Mouse (Mus musculus): ENCODE measurements around the gene Itga7. TPM values are rescaled to one million over a fixed set of nuclear protein-coding genes. Genes with fewer than 3 reads are reported as not detected.

The Itga7 gene
- polyA plus RNA-seq (2016; fragmentation: Nextera tagmentation; extraction: Ambion mirVana): 0.15 and 0.36 TPM in 2 replicates

- DNase-seq (ENCODE audit: extremely low spot score, low spot score): peak; percentile 71
- no peaks in the 10 kb centered on the region for H3K9me3 ChIP-seq
- peaks cover 90% of the 10 kb centered on the region for H3K27me3 ChIP-seq (ENCODE audit: poor library complexity, severe bottlenecking)
- H3K4me1 ChIP-seq: peaks cover 15% of the 10 kb centered on the region
- H3K27ac ChIP-seq: no peak within 1 kb of the TSS
- 0% methylated on average over 26 of the region's 26 CpGs for WGBS
- H3K4me3 ChIP-seq: peak within 1 kb of the TSS; percentile 56
- H3K36me3 ChIP-seq (replicated peaks): no peaks in the 10 kb centered on the region
Measured at GRCm38 (mm10) chr10:128933574-128933973, at the start of gene Itga7. TSS of gene Itga7 (plus strand) at chr10:128933818.

DNA sequence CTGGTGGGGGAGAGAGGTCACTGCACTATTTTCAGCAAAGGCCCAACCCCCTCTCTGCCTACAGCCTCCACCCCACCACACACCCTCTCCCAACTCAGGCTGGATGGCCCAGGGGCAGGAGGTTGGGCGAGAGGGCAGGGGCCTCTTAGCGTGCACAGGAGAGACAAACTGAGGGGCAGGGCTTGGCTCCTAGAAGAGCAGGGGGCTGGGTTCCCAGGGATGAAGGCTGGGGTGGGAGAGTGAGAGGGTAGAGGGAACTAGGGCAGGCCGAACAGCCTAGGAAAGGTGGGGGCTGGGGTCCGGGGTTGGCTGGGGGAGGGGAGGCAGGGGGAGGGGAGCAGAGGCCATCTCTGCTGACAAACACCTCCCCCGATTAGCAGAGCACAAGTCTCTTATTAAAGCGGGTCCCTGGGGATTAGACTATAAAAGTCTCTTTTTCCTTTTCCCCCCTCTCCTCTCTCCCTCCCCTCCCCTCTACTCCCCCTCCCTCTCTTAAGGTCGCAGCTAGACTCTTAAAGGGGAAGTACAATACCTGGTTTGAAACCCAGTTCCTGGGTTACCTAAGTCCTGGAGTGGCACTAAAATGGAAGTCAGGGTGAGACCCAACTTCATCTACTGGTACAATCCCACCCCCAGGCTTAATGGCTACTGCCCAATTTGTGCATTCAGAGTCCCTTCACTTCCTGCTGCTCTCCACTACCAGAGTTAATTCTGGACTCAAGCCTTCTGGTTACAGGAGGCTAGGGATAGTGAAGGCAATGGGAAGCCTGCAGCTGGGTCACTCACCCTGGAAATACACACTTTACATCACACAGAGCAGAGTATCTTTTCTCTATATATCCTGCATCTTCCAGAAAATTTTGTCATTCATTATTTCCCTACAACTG, 44.4 kb upstream of the Itga7 start:
- Histone ChIP-seq H3K4me3 (peak overlapping the region; percentile 89), H3K27me3 (ENCODE audit: poor library complexity, severe bottlenecking) (peaks cover 19% of the 10 kb centered on the region), H3K36me3 (replicated peaks) (peaks cover 40% of the 10 kb centered on the region), H3K27ac (peak overlapping the region; percentile 93), H3K4me1 (peaks cover 54% of the 10 kb centered on the region), H3K9me3 (no peaks in the 10 kb centered on the region)
- 0% methylated on average over 7 of the region's 7 CpGs for WGBS
- peak; percentile 84 for DNase-seq (ENCODE audit: extremely low spot score, low spot score)

GRCm38 (mm10) chr10:128889846-128890245, 43.8 kb upstream of the Itga7 start:
- 6% methylated on average over 1 of the region's 2 CpGs for WGBS
- no peaks in the 10 kb centered on the region for H3K9me3 ChIP-seq
- peak overlapping the region; percentile 93 for H3K27ac ChIP-seq
- no peak for DNase-seq (ENCODE audit: extremely low spot score, low spot score)
- peaks cover 26% of the 10 kb centered on the region for H3K27me3 ChIP-seq (ENCODE audit: poor library complexity, severe bottlenecking)
- peaks cover 33% of the 10 kb centered on the region for H3K36me3 ChIP-seq (replicated peaks)
- H3K4me1 ChIP-seq: peaks cover 54% of the 10 kb centered on the region
- peak overlapping the region; percentile 89 for H3K4me3 ChIP-seq

GRCm38 (mm10) chr10:128890383-128891295, 43.0 kb upstream of the Itga7 start:
- H3K36me3 ChIP-seq (replicated peaks): peaks cover 25% of the 10 kb centered on the region
- WGBS: under 1% methylated on average over 40 of the region's 40 CpGs
- H3K9me3 ChIP-seq: no peaks in the 10 kb centered on the region
- H3K27me3 ChIP-seq (ENCODE audit: poor library complexity, severe bottlenecking): peaks cover 28% of the 10 kb centered on the region
- peaks cover 55% of the 10 kb centered on the region for H3K4me1 ChIP-seq
- peak overlapping the region; percentile 93 for H3K27ac ChIP-seq
- peak; percentile 40 for DNase-seq (ENCODE audit: extremely low spot score, low spot score)
- peak overlapping the region; percentile 89 for H3K4me3 ChIP-seq

DNA sequence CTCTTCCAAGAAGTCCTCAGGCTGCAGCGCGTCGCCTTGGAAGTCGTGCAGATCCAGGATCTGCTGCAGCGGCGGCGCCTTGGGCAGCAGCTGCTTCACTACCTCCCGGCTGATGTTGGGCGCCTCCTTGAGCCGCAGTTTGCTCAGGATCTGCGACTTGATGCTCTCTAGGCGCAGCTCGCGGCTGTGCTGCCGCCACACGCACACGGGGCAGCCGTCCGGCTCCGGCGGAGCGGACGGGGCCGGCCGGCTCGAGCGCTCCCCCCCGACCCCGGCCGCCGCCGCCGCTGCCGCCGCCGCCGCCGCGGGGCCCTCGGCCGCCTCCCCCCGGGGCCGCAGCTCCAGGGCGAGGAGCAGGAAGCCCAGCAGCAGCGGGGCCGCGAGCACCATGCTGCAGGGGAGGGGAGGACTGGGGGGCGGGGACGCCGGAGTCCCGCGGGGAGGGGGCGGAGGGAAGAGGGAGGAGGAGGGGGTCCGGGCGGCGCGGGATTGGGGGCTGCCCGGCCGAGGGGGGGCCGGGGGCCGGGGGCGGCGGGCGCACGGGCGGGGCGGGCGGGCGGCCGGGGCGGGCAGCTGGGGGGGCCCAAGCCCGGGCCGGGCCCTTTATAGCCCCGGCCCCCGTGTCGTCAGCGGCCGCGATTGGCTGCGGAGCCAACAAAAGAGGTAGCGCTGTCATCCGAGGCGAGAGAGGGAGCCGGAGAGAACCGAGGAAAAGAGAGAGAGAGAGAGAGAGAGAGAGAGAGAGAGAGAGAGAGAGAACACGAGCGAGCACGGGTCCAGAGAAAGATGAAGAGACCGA, 42.1 kb upstream of the Itga7 start, which contains the start of gene Gdf11:
Gene Gdf11, minus strand, starts transcription at position 423 of the 799 bp plus-strand sequence.
- Histone ChIP-seq H3K36me3 (replicated peaks) (peaks cover 17% of the 10 kb centered on the region), H3K9me3 (no peaks in the 10 kb centered on the region), H3K27ac (peak within 1 kb of the TSS; percentile 93), H3K4me1 (peaks cover 59% of the 10 kb centered on the region), H3K27me3 (ENCODE audit: poor library complexity, severe bottlenecking) (peaks cover 36% of the 10 kb centered on the region), H3K4me3 (peak within 1 kb of the TSS; percentile 89)
- 2% methylated on average over 59 of the region's 89 CpGs for WGBS
- peak; percentile 85 for DNase-seq (ENCODE audit: extremely low spot score, low spot score)

GRCm38 (mm10) chr10:128892246-128892645, 41.4 kb upstream of the Itga7 start:
- peak; percentile 51 for DNase-seq (ENCODE audit: extremely low spot score, low spot score)
- 1% methylated on average over 9 of the region's 9 CpGs for WGBS
- Histone ChIP-seq H3K36me3 (replicated peaks) (peaks cover 9% of the 10 kb centered on the region), H3K9me3 (no peaks in the 10 kb centered on the region), H3K4me1 (peaks cover 62% of the 10 kb centered on the region), H3K27me3 (ENCODE audit: poor library complexity, severe bottlenecking) (peaks cover 44% of the 10 kb centered on the region), H3K4me3 (peak overlapping the region; percentile 89), H3K27ac (peak overlapping the region; percentile 93)

- peak; percentile 72 for DNase-seq (ENCODE audit: extremely low spot score, low spot score)
- H3K4me3 ChIP-seq: peak overlapping the region; percentile 25
- peaks cover 52% of the 10 kb centered on the region for H3K27me3 ChIP-seq (ENCODE audit: poor library complexity, severe bottlenecking)
- no peaks in the 10 kb centered on the region for H3K36me3 ChIP-seq (replicated peaks)
- under 1% methylated on average over 9 of the region's 9 CpGs for WGBS
- peaks cover 31% of the 10 kb centered on the region for H3K4me1 ChIP-seq
- no peaks in the 10 kb centered on the region for H3K9me3 ChIP-seq
- H3K27ac ChIP-seq: no peak overlapping the region
Measured at GRCm38 (mm10) chr10:128895437-128895836, 38.2 kb upstream of the Itga7 start.

GRCm38 (mm10) chr10:128895952-128896693, 37.5 kb upstream of the Itga7 start:
- Histone ChIP-seq H3K4me3 (peak overlapping the region; percentile 25), H3K4me1 (peaks cover 27% of the 10 kb centered on the region), H3K27me3 (ENCODE audit: poor library complexity, severe bottlenecking) (peaks cover 52% of the 10 kb centered on the region), H3K36me3 (replicated peaks) (no peaks in the 10 kb centered on the region), H3K27ac (no peak overlapping the region), H3K9me3 (no peaks in the 10 kb centered on the region)
- WGBS: 2% methylated on average over 17 of the region's 17 CpGs
- no peak for DNase-seq (ENCODE audit: extremely low spot score, low spot score)

DNA sequence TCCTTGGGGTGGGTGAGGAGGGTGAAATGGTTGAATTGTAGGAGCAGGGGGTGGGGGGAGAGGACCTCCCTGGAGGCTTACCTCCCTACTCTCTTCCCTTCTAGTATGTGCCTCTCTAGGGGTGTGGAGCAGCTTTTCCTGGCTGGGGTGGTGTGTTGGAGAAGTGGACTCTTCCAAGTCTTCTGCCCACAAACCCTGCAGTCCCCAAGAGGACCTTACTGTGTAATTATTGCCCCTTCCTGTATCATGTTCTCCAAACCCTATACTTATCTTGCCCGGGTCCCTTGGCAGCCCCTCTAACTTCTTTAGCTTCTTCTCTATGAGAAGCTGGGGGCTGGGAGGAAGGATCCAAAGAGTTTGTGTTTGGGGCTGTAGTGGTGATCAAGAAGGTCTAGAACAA, 36.8 kb upstream of the Itga7 start:
- no peaks in the 10 kb centered on the region for H3K36me3 ChIP-seq (replicated peaks)
- H3K4me3 ChIP-seq: no peak overlapping the region
- H3K4me1 ChIP-seq: peaks cover 27% of the 10 kb centered on the region
- WGBS: 52% methylated on average over 1 of the region's 1 CpGs
- no peaks in the 10 kb centered on the region for H3K9me3 ChIP-seq
- DNase-seq (ENCODE audit: extremely low spot score, low spot score): no peak
- H3K27me3 ChIP-seq (ENCODE audit: poor library complexity, severe bottlenecking): peaks cover 52% of the 10 kb centered on the region
- no peak overlapping the region for H3K27ac ChIP-seq

DNA sequence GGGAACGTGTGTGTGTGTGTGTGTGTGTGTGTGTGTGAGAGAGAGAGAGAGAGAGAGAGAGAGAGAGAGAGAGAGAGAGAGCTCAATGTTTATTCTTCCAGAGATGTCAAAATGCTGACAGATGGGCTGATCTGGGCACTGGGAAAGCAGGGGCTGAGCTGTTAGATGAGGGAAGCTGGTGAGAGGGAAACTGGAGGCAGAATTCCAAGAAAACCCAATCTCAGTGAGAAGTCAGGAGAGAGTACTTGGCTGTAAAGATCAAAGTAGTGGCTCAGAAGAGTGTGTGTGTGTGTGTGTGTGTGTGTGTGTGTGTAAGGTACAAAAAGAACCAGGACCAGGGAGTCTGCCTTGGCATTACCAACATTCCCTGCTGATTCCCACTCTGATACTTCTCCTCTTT, 36.1 kb upstream of the Itga7 start:
- Histone ChIP-seq H3K4me3 (no peak overlapping the region), H3K36me3 (replicated peaks) (no peaks in the 10 kb centered on the region), H3K27me3 (ENCODE audit: poor library complexity, severe bottlenecking) (peaks cover 48% of the 10 kb centered on the region), H3K4me1 (peaks cover 20% of the 10 kb centered on the region), H3K27ac (no peak overlapping the region), H3K9me3 (no peaks in the 10 kb centered on the region)
- DNase-seq (ENCODE audit: extremely low spot score, low spot score): no peak
- WGBS: 30% methylated on average over 1 of the region's 1 CpGs

DNA sequence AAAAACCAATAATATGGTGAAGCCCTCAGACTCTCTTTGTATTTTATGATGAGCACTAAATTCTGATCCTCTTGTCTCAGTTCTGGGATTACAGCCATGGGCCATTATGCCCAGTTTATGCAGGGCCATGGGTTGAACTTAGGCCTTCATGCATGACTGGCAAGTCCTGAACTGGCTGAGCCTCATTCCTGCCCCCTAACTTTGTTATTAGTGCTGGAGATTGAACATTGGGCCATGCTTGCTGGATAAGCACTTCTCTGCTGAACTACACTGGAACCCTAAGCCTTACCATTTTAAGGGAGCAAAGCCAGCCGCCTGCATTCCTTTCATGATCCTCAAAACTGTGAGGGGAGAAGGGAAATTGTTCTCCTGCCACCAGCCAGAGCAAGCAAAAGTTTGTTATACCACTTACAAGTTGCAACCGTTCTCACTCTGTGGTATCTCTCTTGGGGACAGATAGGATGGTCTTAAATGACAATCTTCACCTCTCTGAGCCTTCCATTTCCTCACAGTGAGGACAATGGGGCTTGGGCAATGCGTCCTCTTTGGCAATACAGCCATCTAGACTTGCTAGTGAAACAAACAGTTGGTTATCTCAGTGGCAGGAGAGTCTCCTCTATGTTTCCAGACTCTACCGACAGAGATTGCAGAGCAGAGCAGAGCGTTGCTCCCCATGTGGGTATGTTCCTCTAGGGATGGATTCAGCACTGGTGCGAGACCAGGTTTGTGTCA, 33.7 kb upstream of the Itga7 start:
- Histone ChIP-seq H3K4me1 (peaks cover 14% of the 10 kb centered on the region), H3K27me3 (ENCODE audit: poor library complexity, severe bottlenecking) (peaks cover 25% of the 10 kb centered on the region), H3K9me3 (no peaks in the 10 kb centered on the region), H3K4me3 (no peak overlapping the region), H3K27ac (no peak overlapping the region), H3K36me3 (replicated peaks) (no peaks in the 10 kb centered on the region)
- DNase-seq (ENCODE audit: extremely low spot score, low spot score): no peak
- 83% methylated on average over 6 of the region's 6 CpGs for WGBS
